In the genomic region with DNA sequence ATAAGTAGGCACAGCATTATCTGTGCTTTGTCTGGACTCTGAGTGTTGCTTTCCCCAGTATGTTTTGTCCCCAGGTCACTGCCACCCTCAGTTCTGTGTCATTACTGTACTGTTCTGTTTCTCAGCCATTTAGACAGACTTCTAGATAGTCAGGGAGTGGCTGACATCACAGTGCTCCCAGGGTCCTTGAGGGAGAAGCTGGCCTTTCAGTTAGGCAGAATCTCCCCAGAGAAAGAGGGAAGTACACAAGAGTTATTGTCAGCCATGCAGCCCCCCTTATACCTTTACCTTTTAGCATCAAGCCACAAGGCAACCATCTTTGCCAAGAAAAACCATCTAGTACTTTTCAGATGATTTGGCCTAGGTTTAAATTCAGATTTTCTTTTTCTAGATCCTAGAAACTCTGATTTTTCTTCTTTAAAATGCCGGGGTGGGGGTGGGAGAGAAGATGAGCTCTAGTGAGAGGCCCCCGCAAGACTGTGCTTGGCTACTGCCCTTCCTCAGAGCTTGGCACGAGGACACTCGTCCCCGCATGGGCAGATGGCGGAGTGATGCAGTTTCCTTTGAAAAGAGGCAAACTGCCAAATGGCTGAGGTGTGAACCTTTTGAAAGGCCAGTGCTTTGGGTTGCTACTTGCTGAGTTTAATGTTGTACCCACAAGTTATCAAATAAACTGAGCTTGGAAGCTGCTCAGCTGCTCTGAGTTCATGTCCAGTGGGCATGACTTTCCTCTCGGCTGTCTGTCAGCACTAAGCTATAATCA, we compare ENCODE assay signal across 8 mouse cellular contexts. TPM values are rescaled to one million over a fixed set of nuclear protein-coding genes. Genes with fewer than 3 reads are reported as not detected.
DNase-seq lines count a peak whose midpoint lies in the region; ATAC-seq and TF ChIP-seq lines count a peak whose summit lies in the region.

No protein-coding gene starts in this region.

- DNase-seq in gastrocnemius, postnatal 25 days = peak; percentile 28
- DNase-seq in gastrocnemius, postnatal 36 days = no peak
- DNase-seq in lung, adult 18-20 months = peak; percentile 14 to 32
- DNase-seq in lung, adult 2 months = no peak
- peak; percentile 88 for DNase-seq in kidney, adult 9 months
- peak; percentile 40 for DNase-seq in right cerebral cortex, postnatal 14 days
- no peak for DNase-seq in B cell, adult 2 months

- ATAC-seq in erythroid progenitor cell, adult 5-6 weeks (replicated peaks; ENCODE audit: low FRiP score, poor library complexity, severe bottlenecking) = no peak

- H3K4me1 ChIP-seq in lung, adult 2 months (ENCODE audit: control insufficient read depth, insufficient read depth, low read length) = peaks cover 3% of the 10 kb centered on the region; the same call in 1 of the 2 replicates

- intact Hi-C loops in gastrocnemius, postnatal 36 days (cut with DNase I) = no loop called here

- H3K4me3 ChIP-seq in lung, adult 2 months (replicated peaks; ENCODE audit: extremely low read depth, low read depth, low read length) = no peak overlapping the region

- TF ChIP-seq POLR2A in lung, adult 2 months (IDR thresholded peaks at IDR 0.05; ENCODE audit: borderline replicate concordance, extremely low read depth, low read depth, low read length) = no peak

- TF ChIP-seq CTCF in lung, adult 2 months (IDR thresholded peaks at IDR 0.05; ENCODE audit: insufficient read depth, low read length) = no peak

- 35% methylated on average over 7 of the region's 7 CpGs for WGBS in lung, adult 2 months

RNA-seq across cellular contexts. Expression of gene Socs7, which starts 8.2 kb away (rescaled TPM):
- total RNA-seq in gastrocnemius, postnatal 25 days (2021) = 10 to 100 TPM; 38.9 to 39.2 TPM
- 10 to 100 TPM; 42.0 to 43.4 TPM for total RNA-seq in gastrocnemius, postnatal 36 days (2021)
- 9.8 and 11.3 TPM in 2 replicates for polyA plus RNA-seq in lung, adult 2 months (2012; rRNA removed)
- total RNA-seq in erythroid progenitor cell, adult 5-6 weeks (2015; ENCODE audit: low replicate concordance) = 2.5 and 2.9 TPM in 2 replicates
- 5.4 and 6.0 TPM in 2 replicates for total RNA-seq in erythroid progenitor cell, adult 5-6 weeks (2017; ENCODE audit: low replicate concordance)

RNA-seq across cellular contexts. Expression of gene Gpr179, which starts 18.6 kb away (rescaled TPM):
- total RNA-seq in gastrocnemius, postnatal 25 days (2021) = under 1 TPM in 1 of 2 experiments, not detected in 1; 0.03 TPM
- total RNA-seq in gastrocnemius, postnatal 36 days (2021) = under 1 TPM in 1 of 2 experiments, not detected in 1; 0.03 TPM
- polyA plus RNA-seq in lung, adult 2 months (2012; rRNA removed) = 0.23 and 0.24 TPM in 2 replicates
- not detected in 2 replicates for total RNA-seq in erythroid progenitor cell, adult 5-6 weeks (2015; ENCODE audit: low replicate concordance)
- 0.15 TPM in 1 of 2 replicates, not detected in the other for total RNA-seq in erythroid progenitor cell, adult 5-6 weeks (2017; ENCODE audit: low replicate concordance)

RNA-seq across cellular contexts. Expression of gene Arhgap23, which starts 44.8 kb away (rescaled TPM):
- 1 to 10 TPM; 6.5 to 7.1 TPM for total RNA-seq in gastrocnemius, postnatal 25 days (2021)
- total RNA-seq in gastrocnemius, postnatal 36 days (2021) = 1 to 10 TPM; 5.4 to 6.6 TPM
- polyA plus RNA-seq in lung, adult 2 months (2012; rRNA removed) = 74.3 and 90.6 TPM in 2 replicates
- 76.8 and 82.6 TPM in 2 replicates for total RNA-seq in erythroid progenitor cell, adult 5-6 weeks (2015; ENCODE audit: low replicate concordance)
- 65.7 and 71.1 TPM in 2 replicates for total RNA-seq in erythroid progenitor cell, adult 5-6 weeks (2017; ENCODE audit: low replicate concordance)

RNA-seq across cellular contexts. Expression of gene Mrpl45, which starts 55.0 kb away (rescaled TPM):
- total RNA-seq in gastrocnemius, postnatal 25 days (2021) = 10 to 100 TPM; 34.3 to 41.6 TPM
- total RNA-seq in gastrocnemius, postnatal 36 days (2021) = 10 to 100 TPM; 33.5 to 37.9 TPM
- 5.1 and 8.3 TPM in 2 replicates for polyA plus RNA-seq in lung, adult 2 months (2012; rRNA removed)
- total RNA-seq in erythroid progenitor cell, adult 5-6 weeks (2015; ENCODE audit: low replicate concordance) = 13.4 and 15.5 TPM in 2 replicates
- total RNA-seq in erythroid progenitor cell, adult 5-6 weeks (2017; ENCODE audit: low replicate concordance) = 3.6 and 5.9 TPM in 2 replicates

Comparison
In these comparisons a context has a peak if more than half of its experiments do, and no peak if none do; other contexts are left out.
1. DNase-seq: peak in gastrocnemius, postnatal 25 days (single experiment), lung, adult 18-20 months (2 of 2), kidney, adult 9 months (single experiment) and right cerebral cortex, postnatal 14 days (single experiment); none in gastrocnemius, postnatal 36 days (0 of 2), lung, adult 2 months (single experiment) and B cell, adult 2 months (0 of 2).
2. RNA of gene Socs7, which starts 8.2 kb away (total RNA-seq): 42.0 to 43.4 TPM in gastrocnemius, postnatal 36 days and 38.9 to 39.2 TPM in gastrocnemius, postnatal 25 days; 2.5 to 6.0 TPM in erythroid progenitor cell, adult 5-6 weeks; every median in the first group is over 4 times any median in the second.
3. RNA of gene Arhgap23, which starts 44.8 kb away (total RNA-seq): 65.7 to 82.6 TPM in erythroid progenitor cell, adult 5-6 weeks; 6.5 to 7.1 TPM in gastrocnemius, postnatal 25 days and 5.4 to 6.6 TPM in gastrocnemius, postnatal 36 days; every median in the first group is over 4 times any median in the second.